Mouse (Mus musculus): ENCODE data around the gene Scn10a. TPM values are rescaled to one million over a fixed set of nuclear protein-coding genes. Genes with fewer than 3 reads are reported as not detected.

Scn10a gene
- total RNA-seq, 2 experiments from 2014 or later, result 0.44 to 0.53 TPM

- peak; percentile 50 to 72 for DNase-seq
- intact Hi-C loops (cut with DNase I), result loop anchor here (1.0 kb wide), 1 partner anchor 243 kb away; no protein-coding TSS in a partner anchor
These were observed 72.1 kb downstream of the Scn10a start for GRCm38 (mm10) chr9:119646942-119647547.

GRCm38 (mm10) chr9:119641985-119642384 is 77.1 kb downstream of the Scn10a start:
- intact Hi-C loops (cut with DNase I), result no loop called here
- no peak for DNase-seq

DNA sequence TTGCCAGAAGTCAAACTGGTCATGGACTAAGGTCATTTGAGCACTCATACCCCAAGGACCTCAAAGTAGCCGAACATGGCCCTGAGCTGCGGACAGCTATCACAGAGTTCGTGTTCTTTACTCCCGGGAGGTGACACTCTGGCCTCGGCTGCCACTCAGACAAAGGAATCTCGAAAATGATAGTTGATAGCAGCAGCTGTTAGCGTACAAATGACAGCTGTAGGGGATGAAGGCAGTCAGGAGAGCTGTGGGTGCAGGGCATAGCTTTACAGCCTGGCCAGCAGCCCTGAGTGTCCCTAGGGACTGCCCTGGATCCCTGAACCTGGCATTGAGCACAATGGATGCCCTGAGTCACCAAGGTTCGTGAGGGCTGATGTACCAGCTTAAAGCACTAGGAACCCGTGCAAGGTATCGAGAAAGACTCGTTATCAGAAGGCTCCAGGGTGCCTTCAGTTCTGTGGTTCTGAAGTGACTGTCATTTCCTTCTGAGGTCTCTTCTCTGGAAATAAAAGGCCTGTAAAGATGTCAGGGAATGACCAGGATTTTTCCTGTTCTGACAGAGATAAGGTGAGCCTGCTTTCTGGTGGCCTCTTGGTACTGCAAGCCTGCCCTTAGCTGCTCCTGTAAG is 84.8 kb downstream of the Scn10a start:
- intact Hi-C loops (cut with DNase I), result no loop called here
- peak; percentile 6 to 33 for DNase-seq

DNA sequence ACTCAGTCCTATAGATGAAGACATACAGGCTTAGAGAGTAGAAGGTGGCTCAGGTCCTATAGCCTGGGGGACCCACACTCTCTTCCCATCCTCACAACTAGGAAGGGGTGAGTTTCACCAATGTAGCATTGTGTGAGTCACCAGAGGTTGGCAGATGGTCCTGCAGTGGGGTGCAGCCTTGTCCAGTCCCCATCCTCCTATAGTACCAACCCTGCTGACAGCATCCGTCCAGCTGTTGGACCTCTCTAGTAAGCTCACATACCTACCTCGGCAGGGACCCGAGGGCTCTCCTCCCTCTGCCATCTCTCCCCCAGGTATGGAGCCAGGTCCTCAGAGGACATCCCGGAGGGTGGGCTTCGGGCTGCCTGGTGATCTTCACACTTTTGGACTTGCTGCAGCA is 85.6 kb downstream of the Scn10a start:
- intact Hi-C loops (cut with DNase I), result no loop called here
- no peak for DNase-seq

- no peak for DNase-seq
- intact Hi-C loops (cut with DNase I), result no loop called here
These were observed 86.3 kb downstream of the Scn10a start for GRCm38 (mm10) chr9:119632801-119633200.

- DNase-seq, result peak; percentile 62 to 67
- intact Hi-C loops (cut with DNase I), result no loop called here
These were observed 87.1 kb downstream of the Scn10a start for GRCm38 (mm10) chr9:119631899-119632533.

DNA sequence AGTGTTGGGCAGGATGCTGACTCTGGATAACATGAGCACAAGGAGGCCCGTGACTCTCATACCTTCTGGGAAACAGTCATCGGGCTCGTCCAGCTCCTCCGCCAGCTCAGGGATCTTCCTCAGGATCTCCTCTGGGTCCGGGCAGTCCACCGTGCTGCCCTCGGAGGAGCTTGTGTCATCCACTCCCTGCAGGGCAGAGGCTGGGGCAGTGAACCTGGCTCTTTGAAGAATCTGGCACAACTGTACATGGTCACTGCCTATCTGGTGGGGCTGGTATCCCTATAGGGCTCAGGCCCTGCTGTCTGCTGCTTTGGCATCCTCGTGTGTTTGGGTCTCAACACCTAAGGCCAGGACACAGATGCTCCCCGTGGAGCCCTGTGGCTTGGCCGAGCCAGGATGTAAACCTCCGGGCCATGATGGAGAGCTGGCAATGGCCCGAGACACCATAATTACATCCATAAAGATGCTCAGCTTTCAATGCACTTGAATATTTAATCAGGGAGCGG is 87.7 kb downstream of the Scn10a start:
- intact Hi-C loops (cut with DNase I), result no loop called here
- no peak for DNase-seq

DNA sequence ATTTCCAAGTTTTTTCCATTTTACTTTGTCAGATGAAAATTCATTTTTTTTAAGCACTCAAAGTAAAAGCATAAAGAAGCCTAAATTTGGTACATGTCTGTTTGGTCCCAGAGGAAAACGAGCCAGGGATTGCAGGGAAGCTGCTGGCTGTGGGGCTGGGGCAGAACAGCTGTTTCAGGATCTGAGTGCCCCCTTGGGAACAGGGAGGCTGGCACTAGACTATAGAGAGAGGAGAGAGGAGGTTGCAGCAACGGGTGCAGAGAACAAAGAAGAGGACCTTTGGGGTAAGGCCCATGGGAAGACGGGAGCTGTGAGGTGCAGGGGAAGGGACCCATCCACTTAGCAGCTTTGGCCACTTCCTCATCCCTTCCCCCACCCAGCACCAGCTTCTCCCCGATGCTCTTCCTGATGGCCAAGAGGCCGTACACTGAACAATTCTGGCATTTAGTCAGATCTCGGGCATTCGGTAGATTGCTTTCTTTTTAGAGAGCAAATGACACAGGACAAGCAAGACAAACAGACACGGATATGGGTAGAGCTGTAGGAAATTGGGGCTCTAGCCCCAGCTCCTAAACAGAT is 90.3 kb downstream of the Scn10a start:
- intact Hi-C loops (cut with DNase I), result no loop called here
- no peak for DNase-seq

DNA sequence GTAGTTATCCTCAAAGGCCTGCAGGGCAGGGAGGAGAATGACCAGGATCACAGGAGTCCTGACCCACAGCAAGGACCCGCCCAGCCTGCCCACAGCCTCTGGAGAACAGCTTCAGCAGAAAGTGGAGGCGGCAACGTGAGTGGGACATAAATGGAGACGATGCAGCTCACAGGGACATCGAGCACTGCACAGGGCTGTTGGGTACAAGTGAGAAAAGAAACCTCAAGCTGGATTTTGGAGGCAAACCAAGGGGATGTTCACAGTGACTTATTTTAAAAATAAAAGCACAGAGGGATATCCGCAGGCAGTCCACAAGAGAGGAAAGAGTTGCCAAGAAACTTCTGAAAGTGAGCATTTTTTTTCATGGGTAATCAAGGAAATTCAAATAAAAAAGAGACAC is 91.9 kb downstream of the Scn10a start:
- DNase-seq, result no peak
- intact Hi-C loops (cut with DNase I), result no loop called here

- intact Hi-C loops (cut with DNase I), result no loop called here
- DNase-seq, result no peak
These were observed 95.0 kb downstream of the Scn10a start for GRCm38 (mm10) chr9:119624151-119624550.

- no peak for DNase-seq
- intact Hi-C loops (cut with DNase I), result no loop called here
These were observed 104.3 kb downstream of the Scn10a start for GRCm38 (mm10) chr9:119614798-119615197.

GRCm38 (mm10) chr9:119610563-119611166 is 108.5 kb downstream of the Scn10a start:
- no peak for DNase-seq
- intact Hi-C loops (cut with DNase I), result no loop called here

DNA sequence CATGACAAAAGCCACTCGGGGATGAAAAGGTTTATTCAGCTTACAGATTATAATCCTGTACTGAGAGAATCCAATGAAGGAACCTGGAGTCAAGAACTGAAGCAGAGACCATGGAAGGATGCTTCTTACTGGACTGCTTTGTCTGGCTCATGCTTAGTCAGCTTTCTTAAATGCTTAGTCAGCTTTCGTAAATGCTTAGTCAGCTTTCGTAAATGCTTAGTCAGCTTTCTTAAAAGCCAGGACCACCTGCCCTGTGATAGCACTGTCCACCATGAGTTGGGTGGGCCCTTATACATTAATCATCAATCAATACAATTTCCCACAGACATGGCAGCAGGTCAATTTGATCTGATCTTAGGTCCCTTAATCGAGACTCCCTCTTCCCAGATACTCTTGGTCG is 112.2 kb downstream of the Scn10a start:
- no peak for DNase-seq
- intact Hi-C loops (cut with DNase I), result no loop called here

GRCm38 (mm10) chr9:119604607-119605006 is 114.5 kb downstream of the Scn10a start:
- DNase-seq, result no peak
- intact Hi-C loops (cut with DNase I), result no loop called here

- intact Hi-C loops (cut with DNase I), result no loop called here
- DNase-seq, result no peak
These were observed 120.6 kb downstream of the Scn10a start for GRCm38 (mm10) chr9:119598501-119598900.

DNA sequence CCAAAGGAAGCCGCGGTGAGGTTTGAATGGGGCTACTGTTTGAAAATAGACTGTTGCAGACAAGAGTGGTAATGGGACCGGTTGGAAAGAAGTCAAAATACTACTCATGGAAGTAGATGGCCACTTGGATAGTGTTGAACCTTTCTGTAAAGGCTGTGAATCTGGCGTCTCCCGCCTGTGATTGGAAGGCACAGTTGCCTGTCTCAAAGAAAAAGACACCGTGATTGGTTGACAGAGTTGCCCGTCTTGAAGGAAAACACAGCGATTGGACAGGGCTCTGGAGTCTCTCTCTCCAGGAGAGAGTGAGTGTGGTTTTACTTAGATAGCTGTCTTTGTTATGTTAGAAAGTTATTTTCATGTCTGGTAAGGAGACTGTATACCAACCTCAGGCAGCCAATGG is 121.8 kb downstream of the Scn10a start:
- no peak for DNase-seq
- intact Hi-C loops (cut with DNase I), result no loop called here

DNA sequence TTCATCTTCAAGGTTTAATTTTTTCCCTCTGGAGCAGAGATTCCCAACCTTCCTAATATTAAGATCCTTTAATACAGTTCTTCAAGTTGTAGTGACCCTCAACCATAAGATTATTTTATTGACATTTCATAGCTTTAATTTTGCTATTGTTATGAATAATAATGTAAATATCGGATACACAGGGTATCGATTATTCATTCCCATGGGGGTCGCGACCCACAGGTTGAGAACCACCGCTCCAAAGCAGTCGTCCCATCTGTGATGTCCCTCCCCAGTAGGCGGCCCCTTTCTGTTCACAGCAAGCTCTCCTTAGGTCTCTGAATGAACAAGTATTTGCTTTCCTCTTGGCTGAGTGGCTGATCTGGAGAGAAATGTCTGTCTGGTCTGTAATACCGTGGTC is 129.5 kb downstream of the Scn10a start:
- intact Hi-C loops (cut with DNase I), result loop anchor here (10.0 kb wide), 1 partner anchor 165 kb away; no protein-coding TSS in a partner anchor
- no peak for DNase-seq

DNA sequence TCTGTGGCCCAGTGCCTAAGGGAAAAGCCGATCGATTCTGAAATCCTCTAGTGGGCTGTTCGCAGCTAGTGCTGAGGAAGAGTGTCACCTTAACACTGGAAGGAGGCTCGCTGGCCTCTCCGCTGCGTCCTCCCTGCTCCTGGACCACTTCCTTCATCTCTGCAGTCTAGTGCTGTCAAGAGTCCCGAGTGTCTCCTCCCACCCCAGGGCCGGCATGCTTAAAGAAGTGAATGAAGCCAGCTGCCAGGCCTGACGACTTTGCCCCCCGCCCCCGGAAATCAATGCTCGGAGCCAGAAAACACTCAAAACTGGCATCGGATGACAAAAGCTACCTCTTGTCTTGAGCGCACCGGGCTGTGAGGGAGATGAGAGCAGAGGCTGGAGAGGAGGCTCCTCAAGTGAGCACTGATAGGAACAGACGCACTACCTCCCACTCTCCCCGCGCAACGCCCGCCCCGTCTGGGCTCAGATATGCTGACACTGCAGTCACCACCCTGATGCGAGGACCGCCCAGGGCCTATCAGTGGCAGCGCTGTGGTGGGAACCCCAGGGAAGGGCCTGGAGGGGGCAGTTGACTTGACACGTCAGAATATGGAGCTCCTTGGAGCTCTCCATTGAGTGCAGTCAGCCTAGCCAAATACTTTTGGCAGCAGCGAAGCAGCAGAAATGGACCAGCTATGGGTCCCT is 130.2 kb downstream of the Scn10a start:
- no peak for DNase-seq
- intact Hi-C loops (cut with DNase I), result loop anchor here (10.0 kb wide), 1 partner anchor 166 kb away; no protein-coding TSS in a partner anchor

DNA sequence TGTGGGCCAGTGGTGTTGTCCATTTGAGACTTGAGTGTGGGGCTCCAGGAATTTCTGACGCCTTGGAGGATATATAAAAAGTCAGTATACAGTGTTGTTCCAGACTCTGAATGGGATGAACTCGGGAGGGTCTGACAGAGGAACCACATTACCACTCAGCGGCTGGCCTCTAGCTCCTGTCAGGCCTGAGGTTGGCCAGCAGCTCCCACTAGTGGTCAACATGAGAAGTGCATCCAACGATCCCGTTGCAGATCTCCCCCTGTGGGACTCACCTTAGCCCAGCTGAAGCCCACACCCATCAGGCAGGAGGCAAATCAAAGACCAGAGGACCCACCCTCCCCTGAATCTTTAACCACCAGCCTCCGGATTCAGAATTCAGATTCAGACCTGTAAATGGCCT is 138.5 kb downstream of the Scn10a start:
- intact Hi-C loops (cut with DNase I), result loop anchor here (2.0 to 10.0 kb wide), 2 partner anchors 120 to 174 kb away; no protein-coding TSS in a partner anchor

DNA sequence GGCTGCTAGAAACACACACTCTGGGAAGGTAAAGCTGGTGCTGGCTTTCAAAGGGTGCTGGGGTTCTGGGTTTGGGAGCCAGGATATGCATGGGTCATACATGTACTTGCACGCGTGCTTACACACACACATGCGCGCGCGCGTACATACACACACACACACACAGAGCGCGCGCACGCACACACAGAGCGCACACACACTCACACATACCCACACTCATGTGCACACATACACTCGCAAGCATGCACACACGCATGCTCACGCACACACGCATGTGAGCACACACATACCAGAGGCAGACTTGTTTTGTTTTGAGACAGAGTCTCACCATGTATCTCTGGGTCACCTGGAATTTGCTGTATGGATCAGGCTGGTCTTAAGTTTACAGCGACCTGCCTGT is 138.9 kb downstream of the Scn10a start:
- intact Hi-C loops (cut with DNase I), result loop anchor here (2.0 to 10.0 kb wide), 2 partner anchors 119 to 175 kb away; no protein-coding TSS in a partner anchor
- no peak for DNase-seq

More for the DNA sequence above, 138.5 kb downstream of the Scn10a start:
- peak; percentile 78 to 86 for DNase-seq
